Mouse (Mus musculus): Measurements from ENCODE around the gene Apaf1. TPM values are rescaled to one million over a fixed set of nuclear protein-coding genes. Genes with fewer than 3 reads are reported as not detected.

Apaf1 gene
- polyA plus RNA-seq, 1 experiment from 2014 or later, result 25.9 TPM

DNA sequence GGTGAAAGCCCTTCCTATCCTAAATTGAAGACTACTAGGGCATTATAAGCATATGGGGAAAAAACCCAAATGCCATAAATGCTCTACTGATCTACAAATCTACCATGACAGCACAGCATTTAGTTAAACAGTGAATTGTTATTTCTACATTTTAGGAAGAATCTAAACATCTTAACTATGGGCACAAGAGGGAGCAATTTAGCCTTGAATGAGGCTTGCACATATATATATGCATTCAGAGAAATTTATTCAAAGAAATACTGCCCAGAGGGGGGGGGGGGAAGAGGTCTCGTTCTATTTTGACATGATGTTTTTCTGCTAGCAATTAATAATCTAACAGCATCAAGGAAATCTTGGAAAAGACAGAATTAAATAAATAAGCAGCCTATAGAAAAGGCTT lies 10.8 kb downstream of the Apaf1 start:
- Histone ChIP-seq H3K27ac (replicated peaks; ENCODE audit: low read depth, low read length) (no peak overlapping the region), H3K9me3 (ENCODE audit: control insufficient read depth, low read length) (no peaks in the 10 kb centered on the region), H3K27me3 (replicated peaks; ENCODE audit: control insufficient read depth, insufficient read depth, low read length) (no peaks in the 10 kb centered on the region), H3K9ac (ENCODE audit: low read depth, low read length) (no peak overlapping the region), H3K4me3 (ENCODE audit: low read depth, low read length) (no peak overlapping the region), H3K36me3 (ENCODE audit: control insufficient read depth, insufficient read depth, low read length) (peaks cover 44% of the 10 kb centered on the region), H3K4me1 (ENCODE audit: control insufficient read depth, insufficient read depth, low read length) (no peaks in the 10 kb centered on the region), H3K4me2 (ENCODE audit: low read depth, low read length) (no peak overlapping the region)
- peak; percentile 69 for DNase-seq (ENCODE audit: low spot score)
- 31% methylated on average over 1 of the region's 1 CpGs for WGBS
- peak; percentile 50; the same call in 1 of the 2 replicates for ATAC-seq (ENCODE audit: low read depth)

DNA sequence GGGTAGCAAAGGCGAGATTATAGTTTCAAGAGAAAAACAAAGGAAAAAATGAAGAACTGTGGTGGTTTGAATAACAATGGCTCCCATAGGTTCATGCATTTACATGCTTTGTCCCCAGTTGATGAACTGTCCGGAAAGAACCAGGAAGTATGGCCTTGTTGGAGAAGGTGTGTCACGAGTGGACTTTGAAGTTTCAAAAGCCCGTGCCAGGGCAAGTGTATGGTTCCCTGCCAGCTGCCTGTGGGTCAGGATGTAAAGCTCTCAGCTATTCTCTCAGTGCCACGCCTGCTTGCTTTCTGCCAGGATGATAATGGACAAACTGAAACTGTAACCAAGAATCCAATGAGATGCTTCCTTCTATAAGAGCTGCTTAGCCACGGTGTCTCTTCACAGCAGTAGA lies 20.2 kb downstream of the Apaf1 start:
- no peaks in the 10 kb centered on the region for H3K4me1 ChIP-seq (ENCODE audit: control insufficient read depth, insufficient read depth, low read length)
- peaks cover 84% of the 10 kb centered on the region for H3K36me3 ChIP-seq (ENCODE audit: control insufficient read depth, insufficient read depth, low read length)
- no peaks in the 10 kb centered on the region for H3K9me3 ChIP-seq (ENCODE audit: control insufficient read depth, low read length)
- no peaks in the 10 kb centered on the region for H3K27me3 ChIP-seq (replicated peaks; ENCODE audit: control insufficient read depth, insufficient read depth, low read length)
- DNase-seq (ENCODE audit: low spot score) (no peak), ATAC-seq (ENCODE audit: low read depth) (no peak)
- H3K27ac ChIP-seq (replicated peaks; ENCODE audit: low read depth, low read length), result no peak overlapping the region
- H3K4me3 ChIP-seq (ENCODE audit: low read depth, low read length), result no peak overlapping the region
- WGBS, result 92% methylated on average over 6 of the region's 6 CpGs
- no peak overlapping the region for H3K4me2 ChIP-seq (ENCODE audit: low read depth, low read length)
- no peak overlapping the region for H3K9ac ChIP-seq (ENCODE audit: low read depth, low read length)

DNA sequence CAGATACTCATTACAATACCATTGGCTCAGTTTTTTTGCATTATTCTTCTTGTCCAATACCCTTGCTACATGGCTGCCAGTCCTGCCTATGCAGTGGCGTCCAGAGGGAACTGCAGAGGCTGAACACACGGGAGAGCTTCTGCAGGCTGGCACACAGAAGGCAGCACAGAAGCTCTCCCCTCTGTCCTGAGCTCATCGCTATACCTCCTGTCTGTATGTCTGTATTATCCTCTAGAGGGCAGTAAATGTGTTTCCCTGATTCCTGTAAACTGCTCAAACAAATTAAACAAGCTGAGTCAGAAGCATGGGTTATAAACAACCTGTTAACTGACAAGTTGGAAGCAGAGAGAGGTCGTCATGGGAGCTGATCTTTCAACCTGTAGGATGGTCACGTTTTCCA lies 21.8 kb downstream of the Apaf1 start:
- no peak overlapping the region for H3K4me3 ChIP-seq (ENCODE audit: low read depth, low read length)
- WGBS, result 29% methylated on average over 5 of the region's 5 CpGs
- ATAC-seq (ENCODE audit: low read depth) (no peak), DNase-seq (ENCODE audit: low spot score) (peak; percentile 15)
- H3K36me3 ChIP-seq (ENCODE audit: control insufficient read depth, insufficient read depth, low read length), result peaks cover 76% of the 10 kb centered on the region
- H3K9ac ChIP-seq (ENCODE audit: low read depth, low read length), result no peak overlapping the region
- H3K9me3 ChIP-seq (ENCODE audit: control insufficient read depth, low read length), result no peaks in the 10 kb centered on the region
- no peaks in the 10 kb centered on the region for H3K4me1 ChIP-seq (ENCODE audit: control insufficient read depth, insufficient read depth, low read length)
- H3K27me3 ChIP-seq (replicated peaks; ENCODE audit: control insufficient read depth, insufficient read depth, low read length), result no peaks in the 10 kb centered on the region
- H3K4me2 ChIP-seq (ENCODE audit: low read depth, low read length), result no peak overlapping the region
- H3K27ac ChIP-seq (replicated peaks; ENCODE audit: low read depth, low read length), result no peak overlapping the region

DNA sequence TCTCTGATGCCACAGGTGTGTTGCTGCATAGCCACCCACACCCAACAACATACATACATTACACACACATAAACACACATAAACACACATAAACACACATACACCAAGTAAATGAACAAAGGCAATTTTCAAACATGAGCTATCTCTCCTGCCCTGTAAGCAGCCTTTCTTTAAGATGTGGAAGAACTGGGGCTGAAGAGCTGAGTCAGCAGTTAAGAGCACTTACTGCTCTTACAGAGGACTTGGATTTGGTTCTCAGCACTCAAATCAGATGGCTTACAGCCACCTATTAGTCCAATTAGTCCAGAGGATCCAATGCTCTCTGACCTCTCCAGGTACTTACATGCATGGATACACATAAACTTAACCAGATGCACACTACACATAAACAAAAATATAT lies 29.8 kb downstream of the Apaf1 start:
- no peaks in the 10 kb centered on the region for H3K9me3 ChIP-seq (ENCODE audit: control insufficient read depth, low read length)
- no peak overlapping the region for H3K27ac ChIP-seq (replicated peaks; ENCODE audit: low read depth, low read length)
- peaks cover 61% of the 10 kb centered on the region for H3K36me3 ChIP-seq (ENCODE audit: control insufficient read depth, insufficient read depth, low read length)
- H3K4me1 ChIP-seq (ENCODE audit: control insufficient read depth, insufficient read depth, low read length), result no peaks in the 10 kb centered on the region
- no peak overlapping the region for H3K4me3 ChIP-seq (ENCODE audit: low read depth, low read length)
- H3K27me3 ChIP-seq (replicated peaks; ENCODE audit: control insufficient read depth, insufficient read depth, low read length), result no peaks in the 10 kb centered on the region
- ATAC-seq (ENCODE audit: low read depth) (no peak), DNase-seq (ENCODE audit: low spot score) (no peak)
- no peak overlapping the region for H3K4me2 ChIP-seq (ENCODE audit: low read depth, low read length)
- H3K9ac ChIP-seq (ENCODE audit: low read depth, low read length), result no peak overlapping the region

DNA sequence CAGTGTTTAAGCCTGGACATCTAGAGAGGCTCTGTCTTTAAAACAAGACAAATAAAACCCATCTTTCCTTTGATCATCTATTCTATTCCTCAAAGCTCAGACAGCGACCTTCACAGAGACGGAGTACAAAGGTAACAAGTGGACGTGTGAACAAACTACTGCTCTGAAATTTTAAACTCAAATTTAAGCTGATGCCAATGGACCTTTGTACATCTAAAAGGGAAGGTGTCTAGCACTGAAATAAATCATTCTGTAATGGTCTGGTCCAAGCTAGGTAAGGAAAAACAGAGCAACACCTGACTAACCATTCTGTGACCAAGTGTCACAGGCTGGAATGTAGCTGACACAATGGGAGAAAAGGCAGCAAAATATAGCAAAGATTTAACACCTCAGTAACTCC lies 31.4 kb downstream of the Apaf1 start:
- Histone ChIP-seq H3K4me1 (ENCODE audit: control insufficient read depth, insufficient read depth, low read length) (no peaks in the 10 kb centered on the region), H3K9ac (ENCODE audit: low read depth, low read length) (no peak overlapping the region), H3K27ac (replicated peaks; ENCODE audit: low read depth, low read length) (no peak overlapping the region), H3K9me3 (ENCODE audit: control insufficient read depth, low read length) (no peaks in the 10 kb centered on the region), H3K27me3 (replicated peaks; ENCODE audit: control insufficient read depth, insufficient read depth, low read length) (no peaks in the 10 kb centered on the region), H3K36me3 (ENCODE audit: control insufficient read depth, insufficient read depth, low read length) (peaks cover 67% of the 10 kb centered on the region), H3K4me3 (ENCODE audit: low read depth, low read length) (no peak overlapping the region), H3K4me2 (ENCODE audit: low read depth, low read length) (no peak overlapping the region)
- no peak for DNase-seq (ENCODE audit: low spot score)
- no peak for ATAC-seq (ENCODE audit: low read depth)
- WGBS, result 92% methylated on average over 3 of the region's 3 CpGs

DNA sequence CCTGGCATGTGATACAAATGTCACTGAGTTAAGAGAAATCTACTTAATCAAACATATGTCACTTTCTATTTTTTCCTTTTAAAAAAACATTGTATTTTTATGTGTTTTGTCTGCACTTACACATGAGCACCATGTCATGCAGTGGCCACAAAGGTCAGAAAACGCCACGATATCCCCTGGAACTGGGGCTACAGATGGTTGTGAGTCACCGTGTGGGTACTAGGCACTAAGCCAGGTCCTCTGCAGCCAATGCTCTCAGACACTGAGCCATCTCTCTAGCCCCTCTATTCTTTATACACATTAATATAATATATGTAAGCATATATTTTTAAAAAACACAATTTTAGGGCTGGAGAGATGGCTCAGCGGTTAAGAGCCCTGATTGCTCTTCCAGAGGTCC lies 32.9 kb downstream of the Apaf1 start:
- Histone ChIP-seq H3K4me2 (ENCODE audit: low read depth, low read length) (no peak overlapping the region), H3K9me3 (ENCODE audit: control insufficient read depth, low read length) (no peaks in the 10 kb centered on the region), H3K9ac (ENCODE audit: low read depth, low read length) (no peak overlapping the region), H3K27ac (replicated peaks; ENCODE audit: low read depth, low read length) (no peak overlapping the region), H3K27me3 (replicated peaks; ENCODE audit: control insufficient read depth, insufficient read depth, low read length) (no peaks in the 10 kb centered on the region), H3K36me3 (ENCODE audit: control insufficient read depth, insufficient read depth, low read length) (peaks cover 66% of the 10 kb centered on the region), H3K4me1 (ENCODE audit: control insufficient read depth, insufficient read depth, low read length) (no peaks in the 10 kb centered on the region), H3K4me3 (ENCODE audit: low read depth, low read length) (no peak overlapping the region)
- WGBS, result 86% methylated on average over 4 of the region's 4 CpGs
- no peak for DNase-seq (ENCODE audit: low spot score)
- ATAC-seq (ENCODE audit: low read depth), result no peak

DNA sequence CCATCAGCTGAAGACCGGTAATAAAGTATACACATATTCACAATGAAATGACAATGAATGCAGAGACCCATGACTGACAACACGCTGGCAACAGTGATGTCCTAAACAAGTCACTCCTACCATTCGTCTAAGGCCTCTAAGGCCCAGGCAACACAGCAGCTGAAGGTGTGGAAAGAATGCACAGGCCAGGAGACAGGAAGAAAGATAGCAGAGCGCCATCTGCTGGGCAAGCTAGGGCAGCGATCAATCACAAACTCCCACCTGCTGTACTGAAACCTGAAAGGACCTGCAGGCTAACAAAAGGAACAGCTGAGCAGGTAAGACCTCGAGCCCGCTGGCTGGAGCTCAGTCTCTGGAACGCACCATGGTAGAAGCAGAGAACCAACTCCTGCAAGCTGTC lies 48.6 kb downstream of the Apaf1 start:
- H3K9me3 ChIP-seq (ENCODE audit: control insufficient read depth, low read length), result no peaks in the 10 kb centered on the region
- ATAC-seq (ENCODE audit: low read depth), result peak; percentile 76
- no peak overlapping the region for H3K4me2 ChIP-seq (ENCODE audit: low read depth, low read length)
- no peak overlapping the region for H3K4me3 ChIP-seq (ENCODE audit: low read depth, low read length)
- peaks cover 45% of the 10 kb centered on the region for H3K36me3 ChIP-seq (ENCODE audit: control insufficient read depth, insufficient read depth, low read length)
- H3K9ac ChIP-seq (ENCODE audit: low read depth, low read length), result no peak overlapping the region
- H3K27me3 ChIP-seq (replicated peaks; ENCODE audit: control insufficient read depth, insufficient read depth, low read length), result no peaks in the 10 kb centered on the region
- H3K4me1 ChIP-seq (ENCODE audit: control insufficient read depth, insufficient read depth, low read length), result no peaks in the 10 kb centered on the region
- no peak overlapping the region for H3K27ac ChIP-seq (replicated peaks; ENCODE audit: low read depth, low read length)
- DNase-seq (ENCODE audit: low spot score), result peak; percentile 58
- WGBS, result 25% methylated on average over 8 of the region's 8 CpGs

DNA sequence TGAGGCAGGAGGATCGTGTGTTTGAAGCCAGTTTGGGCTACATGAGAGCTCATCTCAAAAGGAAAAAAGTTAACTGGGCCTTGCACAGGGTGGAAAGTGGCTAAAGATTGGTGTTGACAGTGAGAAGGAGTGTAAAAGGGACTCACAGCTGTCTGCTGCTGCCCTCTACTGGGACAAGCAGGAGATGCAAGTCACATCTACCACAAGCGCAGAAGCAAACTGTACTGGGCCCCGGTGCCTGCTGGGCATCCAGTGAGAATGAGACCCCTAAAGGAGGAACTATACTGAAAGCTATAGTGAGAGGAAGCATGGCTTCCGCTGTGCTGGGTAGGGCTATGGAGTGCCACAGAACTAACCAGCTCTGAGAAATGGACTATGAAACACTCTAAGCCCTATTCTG lies 50.2 kb downstream of the Apaf1 start:
- 16% methylated on average over 4 of the region's 4 CpGs for WGBS
- Histone ChIP-seq H3K27me3 (replicated peaks; ENCODE audit: control insufficient read depth, insufficient read depth, low read length) (no peaks in the 10 kb centered on the region), H3K9me3 (ENCODE audit: control insufficient read depth, low read length) (no peaks in the 10 kb centered on the region), H3K27ac (replicated peaks; ENCODE audit: low read depth, low read length) (no peak overlapping the region), H3K36me3 (ENCODE audit: control insufficient read depth, insufficient read depth, low read length) (peaks cover 50% of the 10 kb centered on the region), H3K4me3 (ENCODE audit: low read depth, low read length) (no peak overlapping the region), H3K9ac (ENCODE audit: low read depth, low read length) (no peak overlapping the region), H3K4me2 (ENCODE audit: low read depth, low read length) (no peak overlapping the region), H3K4me1 (ENCODE audit: control insufficient read depth, insufficient read depth, low read length) (no peaks in the 10 kb centered on the region)
- DNase-seq (ENCODE audit: low spot score) (peak; percentile 68), ATAC-seq (ENCODE audit: low read depth) (peak; percentile 80)

DNA sequence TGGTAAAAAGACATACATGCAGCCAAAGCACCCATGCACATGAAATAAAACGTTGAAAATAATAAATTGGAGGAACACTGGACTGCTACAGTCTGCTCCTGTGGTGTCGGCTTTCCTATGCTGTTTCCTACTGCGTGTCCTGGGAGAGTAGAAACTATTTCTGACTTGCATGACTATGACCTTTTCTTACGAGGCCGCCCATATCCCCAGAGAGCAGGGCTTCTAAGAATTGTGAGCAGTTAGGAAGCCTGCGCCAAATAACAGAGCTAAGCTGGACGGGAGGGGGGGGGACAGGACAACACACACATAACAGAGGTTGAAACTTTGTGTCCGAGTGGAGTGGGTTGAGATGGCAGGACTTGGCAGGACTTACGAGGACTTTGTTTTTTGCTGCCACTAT lies 51.4 kb downstream of the Apaf1 start:
- H3K9ac ChIP-seq (ENCODE audit: low read depth, low read length), result no peak overlapping the region
- no peaks in the 10 kb centered on the region for H3K9me3 ChIP-seq (ENCODE audit: control insufficient read depth, low read length)
- no peaks in the 10 kb centered on the region for H3K27me3 ChIP-seq (replicated peaks; ENCODE audit: control insufficient read depth, insufficient read depth, low read length)
- H3K4me3 ChIP-seq (ENCODE audit: low read depth, low read length), result no peak overlapping the region
- H3K4me1 ChIP-seq (ENCODE audit: control insufficient read depth, insufficient read depth, low read length), result no peaks in the 10 kb centered on the region
- WGBS, result 83% methylated on average over 9 of the region's 9 CpGs
- ATAC-seq (ENCODE audit: low read depth), result no peak
- H3K27ac ChIP-seq (replicated peaks; ENCODE audit: low read depth, low read length), result no peak overlapping the region
- H3K36me3 ChIP-seq (ENCODE audit: control insufficient read depth, insufficient read depth, low read length), result peaks cover 42% of the 10 kb centered on the region
- no peak overlapping the region for H3K4me2 ChIP-seq (ENCODE audit: low read depth, low read length)
- no peak for DNase-seq (ENCODE audit: low spot score)

Measured in embryonic facial prominence, embryonic 14.5 days (tissue).